Mouse (Mus musculus) left cerebral cortex, adult 18-20 months (tissue): ENCODE measurements around the gene Nfe2. TPM values are rescaled to one million over a fixed set of nuclear protein-coding genes. Genes with fewer than 3 reads are reported as not detected.

ENCODE experiments used
- DNase-seq, 2 experiments: peaks; one replicate each; pipeline ENCODE4 v3.0.0; 2021 to 2022; ENCODE audit warnings: low spot score in 2 of 2, mixed read lengths in 1 of 2
- long read RNA-seq, 2 experiments: library from polyadenylated mRNA; stranded (forward); transcript quantifications; one replicate each; pipeline ENCODE4 v2.0.0; 2021
- total RNA-seq, 2 experiments: library from RNA; stranded (reverse); gene quantifications; 2 replicates each; pipeline ENCODE4 v1.2.3; 2021

The Nfe2 gene
- under 1 TPM in 1 of 2 experiments, not detected in 1; 0.40 TPM for total RNA-seq
- long read RNA-seq, experiment 1 = 0 reads
- long read RNA-seq, experiment 2 = 0 reads

GRCm38 (mm10) chr15:103257790-103258728 lies at the start of gene Nfe2:
TSS of gene Nfe2 (minus strand) at chr15:103258403.
- no peak for DNase-seq

GRCm38 (mm10) chr15:103307125-103307524 lies 48.9 kb upstream of the Nfe2 start:
- peak; percentile 92 to 96 for DNase-seq

- DNase-seq = no peak
Measured at GRCm38 (mm10) chr15:103305792-103306645, 47.8 kb upstream of the Nfe2 start.

GRCm38 (mm10) chr15:103305070-103305678 lies 47.0 kb upstream of the Nfe2 start:
- peak; percentile 94 to 96 for DNase-seq

- no peak for DNase-seq
Measured at GRCm38 (mm10) chr15:103304616-103304969, 46.4 kb upstream of the Nfe2 start.

GRCm38 (mm10) chr15:103303916-103304615 lies 45.9 kb upstream of the Nfe2 start:
- no peak for DNase-seq

GRCm38 (mm10) chr15:103302341-103303021 lies 44.3 kb upstream of the Nfe2 start:
- no peak for DNase-seq

- DNase-seq = no peak
Measured at GRCm38 (mm10) chr15:103301547-103302340, 43.5 kb upstream of the Nfe2 start.

- no peak for DNase-seq
Measured at GRCm38 (mm10) chr15:103301046-103301445, 42.8 kb upstream of the Nfe2 start.

GRCm38 (mm10) chr15:103300560-103300959 lies 42.4 kb upstream of the Nfe2 start:
- DNase-seq = no peak

GRCm38 (mm10) chr15:103300067-103300471 lies 41.9 kb upstream of the Nfe2 start:
- peak; percentile 59 to 70 for DNase-seq

GRCm38 (mm10) chr15:103299644-103300043 lies 41.4 kb upstream of the Nfe2 start:
- DNase-seq = peak in 1 of 2 experiments; percentile 58

- no peak for DNase-seq
Measured at GRCm38 (mm10) chr15:103298861-103299616, 40.8 kb upstream of the Nfe2 start.

GRCm38 (mm10) chr15:103298026-103298425 lies 39.8 kb upstream of the Nfe2 start:
- DNase-seq = no peak

GRCm38 (mm10) chr15:103297313-103297712 lies 39.1 kb upstream of the Nfe2 start:
- DNase-seq = no peak

GRCm38 (mm10) chr15:103295851-103296250 lies 37.6 kb upstream of the Nfe2 start:
- no peak for DNase-seq

GRCm38 (mm10) chr15:103294649-103295048 lies 36.4 kb upstream of the Nfe2 start:
- no peak for DNase-seq

GRCm38 (mm10) chr15:103293375-103293774 lies 35.2 kb upstream of the Nfe2 start:
- no peak for DNase-seq
